Mouse (Mus musculus): ENCODE results near the gene Ccno.
"Not testable (repeated sequence)": the region's sequence is repeated elsewhere in the genome, so short reads cannot be mapped to it uniquely, and the experiment has no call there.

The Ccno gene

GRCm38 (mm10) chr13:113000576-113001318, 13.1 kb downstream of the Ccno start:
- no peak for DNase-seq (ENCODE audit: low spot score)

- no peak for DNase-seq (ENCODE audit: low spot score)
These were observed 25.1 kb downstream of the Ccno start for GRCm38 (mm10) chr13:113012683-113013082.

DNA sequence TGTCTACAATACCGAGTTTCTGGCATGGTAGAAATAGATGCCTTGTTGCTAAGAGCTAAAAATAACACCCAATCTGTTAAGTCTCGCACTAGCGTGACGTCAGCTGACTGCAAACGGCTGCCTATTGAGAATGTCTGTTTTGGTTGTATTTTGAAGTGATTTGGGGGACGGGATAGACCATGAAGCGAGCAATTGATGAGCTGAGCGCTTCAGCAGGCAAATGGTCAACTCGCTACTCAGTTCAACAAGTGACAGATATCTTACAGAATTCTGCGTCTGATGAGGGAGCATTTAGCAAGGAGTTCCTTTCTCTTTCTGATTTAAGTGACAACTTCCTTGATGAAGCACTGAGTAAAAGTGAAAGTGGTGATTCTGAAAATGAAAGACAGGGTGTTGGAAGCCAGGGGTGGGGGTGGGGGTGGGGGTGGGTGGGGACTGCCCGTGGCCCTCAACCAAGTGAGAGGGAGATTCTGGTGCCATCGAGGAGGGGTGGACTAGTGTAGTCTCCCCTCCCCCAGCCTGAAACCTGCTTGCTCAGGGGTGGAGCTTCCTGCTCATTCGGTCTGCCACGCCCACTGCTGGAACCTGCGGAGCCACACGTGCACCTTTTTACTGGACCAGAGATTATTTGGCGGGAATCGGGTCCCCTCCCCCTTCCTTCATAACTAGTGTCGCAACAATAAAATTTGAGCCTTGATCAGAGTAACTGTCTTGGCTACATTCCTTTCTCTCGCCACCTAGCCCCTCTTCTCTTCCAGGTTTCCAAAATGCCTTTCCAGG, 25.8 kb downstream of the Ccno start:
- DNase-seq (ENCODE audit: low spot score), result not testable (repeated sequence)

DNA sequence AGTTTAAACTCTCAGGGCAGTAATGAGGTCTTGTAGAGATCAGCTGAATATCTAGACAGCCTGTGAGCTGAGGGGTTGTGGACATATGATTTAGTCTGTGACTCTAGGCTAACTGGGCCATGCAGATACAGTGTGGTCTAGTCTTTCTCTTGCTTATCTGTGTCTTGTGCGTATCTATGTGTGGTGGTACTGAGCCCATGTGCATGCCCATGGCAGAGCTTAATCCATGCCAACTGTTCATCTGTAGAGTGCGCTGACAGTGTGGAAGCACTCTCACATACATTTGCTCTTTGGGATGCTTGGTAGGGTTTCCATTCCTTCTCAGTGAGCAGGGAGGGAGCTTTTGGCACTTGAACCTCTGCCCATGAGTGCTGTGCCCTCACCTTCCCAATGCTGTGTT, 33.9 kb downstream of the Ccno start:
- no peak for DNase-seq (ENCODE audit: low spot score)

DNA sequence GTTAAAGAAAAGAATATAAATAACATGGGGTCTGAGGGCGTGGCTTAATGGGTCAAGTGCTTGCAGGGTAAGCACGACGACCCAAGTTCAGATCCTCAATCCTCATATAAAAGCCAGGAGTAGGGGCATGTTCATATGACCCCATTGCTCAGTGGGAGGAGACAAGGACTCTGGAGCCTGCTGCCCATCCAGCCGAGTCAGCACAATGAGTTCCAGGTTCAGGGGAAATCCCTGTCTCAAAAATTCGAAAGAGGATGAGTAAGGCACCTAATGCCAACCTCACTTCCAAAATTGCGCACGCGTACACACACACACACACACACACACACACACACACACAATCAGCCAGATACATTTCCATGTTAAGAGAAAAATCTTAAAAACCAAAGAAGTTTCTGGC, 34.9 kb downstream of the Ccno start:
- DNase-seq (ENCODE audit: low spot score), result no peak

- peak; percentile 26 for DNase-seq (ENCODE audit: low spot score)
These were observed 35.9 kb downstream of the Ccno start for GRCm38 (mm10) chr13:113023274-113024143.

DNA sequence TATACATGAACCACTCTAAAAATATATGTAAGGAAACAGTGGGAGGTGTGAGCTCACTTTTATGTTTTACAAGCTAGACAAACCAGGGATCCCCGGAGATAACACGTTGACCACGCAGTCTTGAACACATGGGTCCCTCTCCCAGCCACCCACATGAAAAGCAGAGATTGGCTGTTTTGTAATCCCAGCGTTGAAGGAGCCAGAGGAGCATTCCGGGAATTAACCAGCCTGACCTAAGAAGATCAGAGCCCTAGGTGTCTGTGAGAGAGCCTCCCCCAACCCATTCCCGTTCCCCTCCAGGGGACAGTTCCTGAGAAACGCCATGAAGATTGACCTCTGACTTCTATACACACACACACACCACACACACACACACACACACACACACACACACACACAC, 43.7 kb downstream of the Ccno start:
- DNase-seq (ENCODE audit: low spot score), result no peak

- no peak for DNase-seq (ENCODE audit: low spot score)
These were observed 44.4 kb downstream of the Ccno start for GRCm38 (mm10) chr13:113031792-113032571.

- DNase-seq (ENCODE audit: low spot score), result no peak
These were observed 45.2 kb downstream of the Ccno start for GRCm38 (mm10) chr13:113032831-113033230.

GRCm38 (mm10) chr13:113034271-113034886, 46.8 kb downstream of the Ccno start:
- DNase-seq (ENCODE audit: low spot score), result no peak

DNA sequence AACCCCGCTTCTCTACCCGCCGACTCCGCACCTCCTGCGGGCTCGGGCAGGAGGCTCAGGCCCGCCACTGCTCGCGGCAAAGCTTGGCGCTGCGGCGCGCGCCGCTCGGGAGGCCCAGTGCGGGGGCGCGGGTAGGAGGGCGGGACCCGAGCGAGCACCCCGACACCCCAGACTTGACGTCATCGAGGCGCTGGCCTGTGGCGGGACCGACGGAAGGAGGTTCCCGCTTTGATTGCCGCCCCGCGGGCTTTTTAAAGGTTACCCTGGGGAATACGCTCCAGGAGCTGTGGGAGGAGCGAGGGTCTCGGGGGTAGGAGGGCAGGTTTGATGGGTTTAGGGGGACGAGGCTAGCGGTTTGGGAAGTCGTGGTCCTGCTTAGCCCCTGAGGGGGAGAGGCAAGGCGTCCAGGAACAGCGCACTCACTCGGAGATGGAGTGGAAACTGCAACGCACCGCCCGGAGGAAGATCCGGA, 47.4 kb downstream of the Ccno start, which contains the start of gene Cdc20b:
Gene Cdc20b (plus strand): TSS at position 162 of the 472 bp plus-strand sequence.
- no peak for DNase-seq (ENCODE audit: low spot score)

GRCm38 (mm10) chr13:113035852-113036251, 48.2 kb downstream of the Ccno start:
- peak; percentile 91 for DNase-seq (ENCODE audit: low spot score)

Data from adipocyte (in vitro differentiated cells).